Mouse (Mus musculus) 3T3-L1 (cell line): Measurements from ENCODE around the gene Prpf4b.
"Not testable (repeated sequence)": the region's sequence is repeated elsewhere in the genome, so short reads cannot be mapped to it uniquely, and the experiment has no call there.

ENCODE experiments used
- DNase-seq: peaks from one replicate; pipeline ENCODE4 v3.0.0-alpha.2; 2015; ENCODE audit warnings: low read depth, low spot score

The Prpf4b gene

DNA sequence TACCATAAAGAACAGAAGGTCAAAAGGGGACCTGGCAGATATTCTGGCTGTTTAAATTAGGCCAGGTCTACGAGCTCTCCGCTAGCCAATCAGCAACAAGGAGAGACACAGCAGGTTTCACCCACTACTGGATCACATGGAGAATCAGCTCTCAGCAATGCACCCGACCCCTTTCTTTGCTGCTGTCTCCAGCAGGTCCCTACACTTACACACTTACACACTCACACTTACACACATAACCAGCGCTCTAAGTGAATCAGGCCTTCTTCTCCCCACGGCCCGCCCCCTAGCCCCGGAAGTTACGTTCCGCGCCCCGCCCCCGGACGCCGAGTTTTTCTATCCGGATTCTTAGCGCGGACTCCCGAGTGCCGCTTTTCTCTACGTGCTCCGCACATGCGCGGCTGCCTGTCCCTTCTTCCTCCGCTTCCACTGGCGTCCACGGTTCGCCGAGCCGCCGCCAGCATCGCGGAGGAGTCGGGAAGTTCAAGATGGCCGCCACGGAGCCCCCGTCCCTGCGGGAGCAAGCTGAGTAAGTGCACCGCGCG is at the start of gene Prpf4b:
TSS of gene Prpf4b (plus strand) at position 137 of the 545 bp plus-strand sequence.
- DNase-seq: peak; percentile 88

DNA sequence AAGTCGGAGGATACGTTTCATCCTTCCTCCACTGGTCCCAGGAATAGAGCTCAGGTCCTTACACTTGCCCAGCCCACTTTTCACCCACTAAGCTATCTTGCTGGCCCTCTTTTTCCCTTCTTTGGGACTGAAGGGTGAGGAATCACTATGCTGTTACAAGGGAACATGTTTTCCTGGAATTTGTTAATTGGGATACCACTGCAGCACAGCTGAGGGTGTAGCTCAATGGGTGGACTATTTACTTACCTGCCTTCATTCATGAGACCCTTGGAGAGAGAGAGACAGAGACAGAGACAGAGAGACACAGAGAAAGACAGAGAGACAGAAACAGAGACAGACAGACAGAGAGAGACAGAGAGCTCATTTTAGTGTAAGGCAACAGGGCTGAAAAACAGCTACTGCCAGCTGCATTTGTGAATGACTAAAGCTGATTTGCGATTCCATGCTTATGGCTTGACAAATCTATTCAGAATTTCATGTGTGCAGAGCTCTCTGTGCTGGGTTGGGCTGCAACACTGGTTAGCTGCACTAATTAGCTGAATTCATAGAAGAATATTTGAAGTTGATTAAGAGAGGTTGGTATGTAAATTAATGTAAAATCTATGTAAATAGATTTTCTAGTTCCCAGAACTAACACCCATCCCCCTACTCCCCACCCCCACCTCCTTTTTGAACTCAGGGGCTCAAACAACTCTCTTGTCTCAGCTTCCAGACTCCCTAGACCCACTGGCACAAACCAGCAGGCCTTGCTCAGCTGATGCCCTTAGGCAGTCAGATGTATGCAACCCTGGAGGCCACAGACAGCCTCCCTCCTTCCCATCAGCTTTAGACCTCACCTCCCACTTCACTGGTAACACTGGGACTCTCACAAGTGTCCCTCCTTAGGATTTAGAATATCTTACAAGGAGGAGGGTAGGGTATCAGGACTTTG is 48.1 kb upstream of the Prpf4b start:
- DNase-seq: no peak

DNA sequence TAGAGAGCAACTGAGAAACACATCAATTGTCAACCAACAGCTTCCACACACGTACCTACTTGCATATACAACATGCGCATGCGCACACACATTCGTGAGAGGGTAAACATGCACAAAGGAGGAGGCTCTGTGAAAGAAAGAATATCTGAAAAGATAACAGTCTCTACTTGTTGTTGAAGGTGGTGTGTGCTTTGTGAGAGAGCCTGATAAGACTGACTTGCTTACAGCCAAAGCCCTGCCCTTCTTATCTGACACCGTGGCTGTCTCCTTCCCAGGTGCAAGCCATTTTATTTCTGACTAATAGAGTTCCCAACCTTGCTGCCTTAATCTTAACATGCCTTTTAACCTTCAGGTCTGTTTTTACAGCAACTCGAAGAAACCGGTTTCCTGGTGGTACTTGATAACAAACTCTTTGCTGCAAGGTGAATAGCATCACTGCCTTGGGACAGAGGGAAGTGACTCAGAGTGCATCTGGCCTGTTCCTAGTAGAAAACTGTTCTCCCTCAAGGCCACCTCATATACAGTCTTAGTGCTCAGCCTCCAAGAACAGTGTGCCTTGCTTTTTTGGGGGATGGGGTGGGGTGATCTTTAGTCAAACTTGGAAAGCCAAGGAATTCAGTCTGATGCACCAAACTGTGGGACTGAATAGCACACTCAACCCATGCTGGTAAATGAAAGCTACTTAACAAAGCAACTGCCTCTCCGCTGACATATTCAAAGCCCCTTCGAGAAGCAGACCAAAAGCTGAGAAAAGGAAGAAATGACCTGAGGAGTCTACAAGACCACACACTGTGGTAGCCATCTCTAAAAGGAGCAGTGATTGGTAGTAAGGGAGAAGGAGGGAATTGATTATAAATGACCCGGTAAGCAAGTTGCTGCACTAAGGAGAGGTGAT is 46.9 kb upstream of the Prpf4b start:
- no peak for DNase-seq

DNA sequence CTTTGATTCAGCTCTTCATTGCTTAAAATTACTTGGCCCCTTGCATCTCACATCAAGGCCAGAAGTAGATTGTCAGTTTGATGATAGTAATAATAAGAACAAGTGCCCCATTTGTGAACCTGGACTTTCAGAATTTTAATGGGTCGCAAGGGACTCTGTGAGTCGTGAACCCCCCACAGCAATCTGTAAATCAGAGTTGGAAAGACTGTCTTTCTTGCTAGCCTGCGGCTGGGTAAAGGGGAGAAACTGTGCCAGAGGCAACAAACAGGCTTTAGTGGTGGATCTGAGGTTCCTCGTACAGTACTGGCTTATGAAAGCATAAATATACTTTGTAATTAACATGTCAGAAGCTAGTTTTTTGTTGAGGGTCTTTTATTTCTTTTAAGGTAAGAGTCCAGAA is 32.3 kb upstream of the Prpf4b start:
- no peak for DNase-seq

DNA sequence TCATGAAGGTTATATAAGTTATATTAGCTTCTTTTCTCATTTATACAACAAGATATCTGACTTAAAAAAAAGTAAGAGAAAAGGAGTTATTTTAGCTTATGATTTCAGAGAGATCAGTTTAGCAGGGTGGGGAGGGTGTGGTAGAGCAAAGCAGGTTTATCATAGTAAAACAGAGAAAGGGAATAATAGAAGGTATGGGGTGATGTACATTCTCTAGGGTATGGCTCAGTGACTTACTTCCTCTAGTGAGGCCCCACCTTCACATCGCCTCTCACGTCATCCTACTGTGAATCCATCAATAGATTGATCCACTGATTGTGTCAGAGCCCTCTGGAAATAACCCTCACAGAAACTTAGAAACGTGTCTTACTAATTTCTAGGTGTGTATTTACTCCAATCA is 24.3 kb upstream of the Prpf4b start:
- no peak for DNase-seq

DNA sequence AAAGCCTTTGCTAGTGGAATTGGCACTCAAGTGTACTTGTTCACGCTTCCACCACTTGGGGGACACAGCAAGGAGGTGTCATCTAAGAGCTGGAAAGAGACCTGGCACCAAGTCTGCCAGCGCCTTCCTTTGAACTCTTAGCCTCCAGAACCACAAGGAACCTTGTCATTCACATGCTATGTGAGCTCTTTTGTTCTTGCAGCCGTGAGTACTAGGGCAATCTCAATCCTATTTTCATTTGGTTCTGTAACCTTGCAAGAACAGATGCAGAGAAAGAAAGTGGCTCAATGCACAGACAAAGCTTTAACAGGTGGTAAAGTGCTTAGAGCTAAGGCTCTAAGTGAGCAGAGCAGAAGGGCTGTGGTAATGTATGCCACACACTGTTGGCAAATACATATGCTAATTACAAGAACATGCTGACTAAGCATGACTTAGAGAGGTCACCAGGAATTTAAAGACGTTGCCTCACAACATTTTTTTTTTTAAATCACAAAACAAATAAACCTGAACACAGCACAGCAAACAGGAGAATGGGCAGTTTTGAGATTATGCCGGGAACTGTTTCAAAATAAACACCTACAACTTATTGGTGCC is 23.8 kb upstream of the Prpf4b start:
- DNase-seq: no peak

DNA sequence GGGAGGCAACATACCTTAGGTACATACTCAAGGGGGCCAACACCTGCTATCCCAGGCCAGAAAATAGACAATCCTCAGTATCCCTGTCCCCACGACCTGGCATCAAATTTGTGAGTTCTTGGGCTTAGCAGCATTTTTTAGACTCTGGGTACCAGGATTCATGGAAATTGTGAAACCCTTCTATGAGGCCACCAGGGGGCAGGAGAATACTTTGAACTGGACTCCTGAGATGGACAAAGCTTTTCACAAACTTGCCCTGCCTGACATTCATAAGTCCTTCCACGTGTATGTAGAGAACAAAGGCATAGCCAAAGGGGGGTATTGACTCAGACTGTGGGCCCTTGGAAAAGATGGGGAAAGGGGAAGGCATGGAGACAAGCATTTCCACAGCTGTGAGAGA is 17.6 kb upstream of the Prpf4b start:
- DNase-seq: peak; percentile 35

DNA sequence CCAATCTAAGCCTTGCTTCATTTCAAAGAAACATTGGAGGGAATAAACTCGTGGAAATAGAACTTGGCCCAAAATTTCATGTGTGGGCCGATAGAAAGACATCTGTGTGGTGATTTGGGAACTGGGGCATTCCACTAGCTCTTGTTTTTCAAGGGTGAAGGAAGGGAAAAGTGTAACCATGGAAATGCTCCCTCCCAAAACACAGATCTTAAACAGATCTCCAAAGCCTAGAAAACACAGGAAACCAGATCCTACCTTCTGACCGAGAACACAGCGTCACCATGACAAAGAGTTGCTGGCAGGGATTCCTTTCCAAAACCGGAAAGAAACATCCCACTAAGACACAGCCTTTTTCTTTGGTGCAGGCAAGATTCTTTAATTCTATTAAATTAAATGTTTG is 15.7 kb upstream of the Prpf4b start:
- DNase-seq: no peak

DNA sequence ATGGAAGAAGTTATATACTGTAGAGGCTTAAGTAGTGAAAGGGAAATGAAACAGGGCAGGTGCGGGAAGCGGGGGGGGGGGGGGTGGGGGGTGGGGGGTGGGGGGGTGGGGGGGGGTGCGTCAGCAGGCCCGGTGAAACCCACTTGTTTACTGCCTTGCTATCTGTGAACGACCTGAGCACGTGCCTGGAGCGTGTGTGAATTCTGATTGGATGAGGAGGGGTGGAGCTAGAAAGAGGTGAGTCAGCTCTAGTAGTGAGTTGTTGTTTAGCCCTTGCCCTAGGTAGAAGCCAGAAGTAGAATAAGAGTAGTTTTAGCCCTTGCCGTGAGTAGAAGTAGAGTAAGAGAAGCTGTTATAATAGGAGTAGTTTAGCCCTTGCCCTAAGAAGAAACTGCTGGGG is 13.9 kb upstream of the Prpf4b start:
- DNase-seq: not testable (repeated sequence)

DNA sequence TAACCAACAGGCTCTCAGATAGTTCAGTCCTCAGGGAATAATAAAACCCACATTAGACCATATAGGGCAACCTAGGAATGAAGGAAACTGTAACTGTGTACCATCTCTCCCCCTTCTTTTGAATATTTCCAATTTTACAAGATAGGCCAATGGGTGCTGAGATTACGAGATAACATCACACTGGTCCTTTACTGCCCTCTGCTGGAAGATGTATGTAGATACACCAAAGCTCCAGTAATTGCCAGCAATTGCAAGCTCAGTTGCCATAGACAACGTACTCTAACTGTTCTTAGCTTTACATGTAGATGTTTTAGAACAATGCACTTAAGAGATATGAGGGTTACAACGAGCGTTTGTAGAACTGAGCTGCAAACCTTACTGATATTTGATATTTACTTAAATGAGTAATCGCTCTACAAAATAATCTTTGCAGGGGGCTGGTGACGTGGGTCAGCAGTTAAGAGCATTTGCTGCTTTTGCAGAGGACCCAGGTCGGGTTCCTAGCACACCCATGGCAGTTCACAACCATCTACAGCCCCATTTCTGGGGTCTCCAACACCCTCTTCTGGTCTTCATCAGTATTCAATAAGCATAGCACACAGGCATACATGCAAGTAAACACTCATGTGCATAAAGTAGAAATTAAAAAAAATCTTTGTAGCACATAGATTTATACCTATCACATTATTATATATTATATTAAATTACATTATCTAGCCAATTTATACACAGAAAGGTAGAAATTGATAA is 10.5 kb upstream of the Prpf4b start:
- peak; percentile 85 for DNase-seq

DNA sequence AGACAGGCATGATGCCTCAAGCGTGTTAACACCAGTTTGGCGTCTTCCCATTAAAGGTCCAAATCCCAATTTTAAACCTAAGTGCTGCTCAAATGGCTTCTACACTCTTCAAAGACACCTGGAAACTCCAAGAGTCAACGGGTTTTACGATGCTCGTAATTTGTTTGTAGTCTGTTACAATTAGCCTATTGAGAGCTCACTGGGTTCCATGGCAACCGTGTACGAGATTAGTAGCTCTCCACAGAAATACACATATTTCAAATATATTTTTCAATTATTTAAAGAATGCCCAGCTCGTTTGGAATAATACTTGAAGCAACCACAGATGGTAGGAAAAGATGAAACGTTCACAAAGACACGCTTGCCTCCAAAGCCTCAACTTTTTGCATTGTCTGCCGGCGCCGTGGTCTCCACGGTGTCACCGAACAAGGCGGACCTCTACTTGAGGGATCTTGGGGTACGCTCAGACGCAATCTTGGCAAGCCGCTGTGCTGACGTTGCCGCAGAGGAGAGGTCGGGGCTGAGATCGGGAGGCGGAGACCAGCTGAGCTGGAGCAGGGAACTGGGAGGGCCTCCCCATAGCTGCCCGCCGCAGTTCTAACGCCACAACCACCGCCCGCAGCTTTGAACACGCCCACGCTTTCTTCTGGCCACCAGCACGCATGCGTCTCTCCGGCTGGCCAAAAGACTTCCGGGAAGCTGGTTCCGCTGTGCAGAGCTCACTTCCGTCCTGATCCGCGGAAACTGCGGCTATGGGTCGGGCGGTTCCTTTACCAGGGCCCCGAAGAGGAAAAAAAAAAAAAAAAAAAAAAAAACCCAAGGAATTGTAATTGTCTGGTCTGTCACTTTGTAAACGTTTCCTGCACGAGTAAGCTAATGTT is 1.1 kb upstream of the Prpf4b start:
- DNase-seq: peak; percentile 98

DNA sequence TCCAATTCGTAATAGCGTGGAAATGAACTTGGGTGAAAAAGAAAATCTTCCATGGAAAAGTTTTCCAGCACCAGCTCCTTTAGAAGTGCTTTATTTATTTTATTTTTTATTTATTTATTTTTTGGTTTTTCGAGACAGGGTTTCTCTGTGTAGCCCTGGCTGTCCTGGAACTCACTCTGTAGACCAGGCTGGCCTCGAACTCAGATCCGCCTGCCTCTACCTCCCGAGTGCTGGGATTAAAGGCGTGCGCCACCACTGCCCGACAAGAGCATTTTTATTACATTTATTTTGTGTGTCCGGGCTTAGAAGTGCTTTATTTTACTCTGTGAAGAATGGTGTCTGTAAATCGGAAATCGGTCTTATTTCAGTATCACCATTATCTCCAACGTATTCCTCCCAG is 366 bp upstream of the Prpf4b start:
- not testable (repeated sequence) for DNase-seq

DNA sequence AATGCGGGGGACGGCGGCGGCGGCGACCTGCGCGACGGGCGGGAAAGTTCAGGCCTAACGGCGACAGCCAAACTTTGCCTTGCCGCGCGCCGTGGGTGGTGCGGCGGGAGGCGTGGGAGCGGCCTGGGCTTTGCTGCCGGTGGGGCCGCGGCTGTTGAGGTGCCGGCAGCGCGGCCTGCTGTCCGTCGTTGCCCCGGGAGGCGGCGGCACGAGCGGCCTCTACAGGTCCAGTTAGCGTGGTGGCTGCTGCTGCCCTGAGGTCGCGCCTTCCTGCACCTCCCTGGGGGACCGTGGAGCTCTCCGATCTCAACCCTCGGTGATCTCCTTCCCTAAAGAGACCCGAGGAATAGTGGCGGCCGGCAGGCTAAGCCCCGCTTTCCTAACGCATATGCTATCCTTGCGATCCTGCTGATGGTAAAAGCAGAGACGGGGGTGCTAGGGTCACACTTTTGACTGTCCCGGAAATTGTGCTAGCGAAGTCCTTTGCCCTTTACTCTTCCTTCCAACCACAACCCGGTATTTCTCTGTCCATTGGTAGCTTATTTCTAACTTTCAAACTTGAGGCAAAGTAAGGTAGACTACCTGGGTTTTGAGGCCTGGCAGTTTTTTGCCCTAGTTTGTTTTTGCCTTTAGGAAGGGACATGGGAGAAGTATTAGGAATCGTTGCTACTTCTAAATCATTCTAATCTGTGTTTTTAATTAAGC is 791 bp downstream of the Prpf4b start:
- peak; percentile 61 for DNase-seq

DNA sequence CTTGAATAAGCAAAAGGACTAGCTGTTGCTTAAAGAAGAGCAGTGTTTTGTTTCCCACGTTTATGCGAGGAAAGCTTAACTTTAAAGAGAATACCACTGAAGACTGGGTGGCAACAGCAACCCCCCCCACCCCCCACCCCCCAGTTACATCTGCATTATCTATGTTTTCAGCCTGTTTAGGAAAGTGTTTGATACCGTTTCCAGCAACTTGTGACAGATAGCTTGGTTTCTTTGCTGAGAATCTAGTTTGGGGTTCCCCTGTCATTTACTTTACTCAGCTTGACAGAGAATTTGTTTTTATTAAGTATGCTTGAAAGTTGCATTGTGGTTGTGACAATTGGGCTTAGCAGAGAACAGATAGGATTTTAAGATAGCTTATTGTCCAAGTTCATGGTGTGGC is 1.4 kb downstream of the Prpf4b start:
- DNase-seq: no peak

DNA sequence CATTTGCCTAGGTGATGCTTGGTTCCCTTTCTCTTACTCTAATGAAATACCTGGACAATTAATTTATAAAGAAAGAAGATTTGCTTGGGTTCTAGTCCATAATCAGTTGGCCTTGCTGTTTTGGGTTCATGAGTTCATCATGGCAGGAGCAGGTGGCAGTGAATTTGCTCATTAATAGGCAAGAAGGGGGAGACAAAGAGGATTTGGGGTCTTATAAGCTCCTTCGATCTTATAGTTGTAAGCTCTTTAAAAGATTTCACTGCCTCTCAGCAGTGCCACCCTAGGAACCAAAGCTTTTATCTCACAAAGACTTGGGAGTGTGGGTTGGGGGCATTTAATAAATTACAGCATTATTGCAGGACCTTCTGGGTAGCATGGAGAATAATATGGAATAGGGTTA is 17.8 kb downstream of the Prpf4b start:
- no peak for DNase-seq

DNA sequence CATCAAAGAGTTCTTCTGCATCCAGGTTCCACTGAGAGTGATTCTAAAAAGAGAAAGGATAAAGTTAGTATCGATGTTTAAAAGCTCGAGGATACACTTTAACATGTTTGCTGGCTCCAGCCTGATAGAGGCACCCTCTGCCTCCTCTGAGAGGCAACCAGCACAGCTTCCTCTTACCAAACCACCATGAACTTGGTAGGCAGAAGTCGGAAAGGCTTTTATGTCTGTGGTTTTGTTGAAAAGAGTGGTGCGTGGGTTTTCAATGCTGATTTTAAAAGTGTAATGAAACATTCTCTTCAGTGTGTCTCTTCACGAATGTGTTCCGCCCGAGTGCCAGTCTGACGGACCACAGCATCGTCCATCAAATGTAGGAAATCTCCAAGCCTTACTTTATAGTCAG is 39.5 kb downstream of the Prpf4b start:
- DNase-seq: no peak

DNA sequence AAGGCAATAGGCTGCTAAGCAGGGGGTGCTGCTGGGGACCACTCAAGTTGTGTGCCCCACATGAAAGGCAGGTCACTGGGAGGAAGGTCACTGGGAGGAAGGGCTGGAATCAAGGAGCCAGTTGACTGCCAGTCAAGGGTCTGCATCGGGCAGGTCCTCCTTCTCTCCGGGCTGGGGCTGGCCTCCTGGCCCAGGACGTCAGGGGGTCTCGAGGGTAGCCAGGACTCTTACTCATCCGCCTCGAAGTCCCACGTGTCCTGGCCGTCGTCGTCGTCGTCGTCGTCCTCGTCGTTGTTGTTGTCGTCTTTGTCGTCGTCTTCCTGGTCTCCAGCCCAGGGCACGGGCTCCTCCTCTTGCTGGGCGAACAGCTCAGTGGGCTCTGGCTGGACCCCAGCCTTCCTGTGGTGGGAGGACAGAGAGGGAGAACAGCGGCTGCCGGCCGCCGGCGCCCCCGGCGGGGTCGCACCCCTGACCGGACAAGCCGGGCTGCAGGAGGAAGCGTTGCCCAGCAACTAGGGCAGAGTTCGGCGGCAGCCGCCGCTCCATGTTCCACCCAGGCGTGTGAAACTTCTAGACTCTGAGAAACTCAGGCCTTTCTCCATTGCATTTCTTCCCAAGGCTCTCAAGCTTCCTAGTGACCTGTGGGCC is 41.5 kb downstream of the Prpf4b start:
- no peak for DNase-seq

DNA sequence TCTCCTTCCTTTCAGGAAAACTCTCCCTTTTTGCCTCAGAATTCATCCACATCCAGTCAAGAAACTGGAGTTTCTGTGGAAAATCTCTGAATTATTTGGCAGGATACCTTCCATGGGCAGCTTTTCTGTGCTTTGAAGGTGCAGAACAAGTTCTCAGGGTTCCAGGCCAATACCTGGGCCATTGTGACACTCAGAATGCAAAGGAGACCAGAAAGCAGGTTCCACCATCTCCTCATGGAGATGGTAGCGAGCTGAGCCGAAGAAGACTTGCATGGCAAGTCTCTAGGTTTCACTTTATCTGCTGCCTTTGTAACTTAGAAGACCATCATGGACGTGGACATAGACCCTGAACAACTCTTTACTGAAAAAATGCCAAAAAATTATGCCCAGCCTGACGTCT is 49.1 kb downstream of the Prpf4b start, which contains the start of the genes Fam217a and 4933417A18Rik:
TSS of gene Fam217a (minus strand) at position 101 of the 400 bp plus-strand sequence.
TSS of gene 4933417A18Rik (plus strand) at position 200 of the 400 bp plus-strand sequence.
- DNase-seq: no peak
